Mouse (Mus musculus): ENCODE measurements at regions not wholly inside any gene's neighbourhood (a gene's known extent, or its start where the extent isn't known, plus 50 kb on each side); places are given as distances from the start of the nearest gene placed in this dataset.

GRCm38 (mm10) chrX:121301915-121302314, 989.0 kb upstream of the H2afb3 start:
- Histone ChIP-seq H3K9ac (ENCODE audit: low read depth, low read length) (no peak overlapping the region), H3K27ac (ENCODE audit: low read depth, low read length) (no peak overlapping the region), H3K9me3 (ENCODE audit: control insufficient read depth, low read length) (no peaks in the 10 kb centered on the region), H3K27me3 (ENCODE audit: control insufficient read depth, insufficient read depth, low read length) (no peaks in the 10 kb centered on the region), H3K36me3 (ENCODE audit: control insufficient read depth, insufficient read depth, low read length) (no peaks in the 10 kb centered on the region), H3K4me2 (replicated peaks; ENCODE audit: low read depth, low read length) (no peak overlapping the region), H3K4me3 (ENCODE audit: low read length) (no peak overlapping the region), H3K4me1 (ENCODE audit: control insufficient read depth, insufficient read depth, low read length) (no peaks in the 10 kb centered on the region)
- ATAC-seq (ENCODE audit: low FRiP score, low TSS enrichment) = no peak
- WGBS = 49% methylated on average over 6 of the region's 6 CpGs

GRCm38 (mm10) chrX:121291239-121291638, 978.3 kb upstream of the H2afb3 start:
- Histone ChIP-seq H3K4me2 (replicated peaks; ENCODE audit: low read depth, low read length) (no peak overlapping the region), H3K4me3 (ENCODE audit: low read length) (no peak overlapping the region), H3K27me3 (ENCODE audit: control insufficient read depth, insufficient read depth, low read length) (no peaks in the 10 kb centered on the region), H3K9me3 (ENCODE audit: control insufficient read depth, low read length) (no peaks in the 10 kb centered on the region), H3K9ac (ENCODE audit: low read depth, low read length) (no peak overlapping the region), H3K27ac (ENCODE audit: low read depth, low read length) (no peak overlapping the region), H3K4me1 (ENCODE audit: control insufficient read depth, insufficient read depth, low read length) (no peaks in the 10 kb centered on the region), H3K36me3 (ENCODE audit: control insufficient read depth, insufficient read depth, low read length) (no peaks in the 10 kb centered on the region)
- no peak for ATAC-seq (ENCODE audit: low FRiP score, low TSS enrichment)

GRCm38 (mm10) chrX:121270071-121270470, 957.2 kb upstream of the H2afb3 start:
- Histone ChIP-seq H3K4me1 (ENCODE audit: control insufficient read depth, insufficient read depth, low read length) (no peaks in the 10 kb centered on the region), H3K27me3 (ENCODE audit: control insufficient read depth, insufficient read depth, low read length) (no peaks in the 10 kb centered on the region), H3K9me3 (ENCODE audit: control insufficient read depth, low read length) (no peaks in the 10 kb centered on the region), H3K9ac (ENCODE audit: low read depth, low read length) (no peak overlapping the region), H3K36me3 (ENCODE audit: control insufficient read depth, insufficient read depth, low read length) (no peaks in the 10 kb centered on the region), H3K4me3 (ENCODE audit: low read length) (no peak overlapping the region), H3K27ac (ENCODE audit: low read depth, low read length) (no peak overlapping the region), H3K4me2 (replicated peaks; ENCODE audit: low read depth, low read length) (no peak overlapping the region)
- ATAC-seq (ENCODE audit: low FRiP score, low TSS enrichment) = no peak

DNA sequence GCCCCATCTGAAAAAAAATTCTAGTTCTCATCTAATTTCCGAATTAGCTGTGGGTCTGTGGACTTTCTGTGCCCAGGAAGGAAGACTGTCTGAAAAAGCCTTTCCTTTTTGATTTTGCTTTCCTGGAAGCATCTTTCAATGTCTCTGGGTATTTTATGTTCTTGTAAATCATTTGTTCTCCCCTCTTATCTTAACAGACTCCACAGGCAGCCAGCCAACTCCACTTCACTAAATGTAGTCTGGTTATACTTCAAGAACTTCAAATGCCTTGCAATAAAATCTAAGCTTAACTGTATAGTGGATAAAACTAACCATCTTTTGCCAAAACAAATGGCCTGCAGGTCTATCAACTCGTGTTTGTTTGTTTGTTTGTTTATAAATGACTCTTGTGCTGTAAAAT, 956.7 kb upstream of the H2afb3 start:
- no peaks in the 10 kb centered on the region for H3K36me3 ChIP-seq (ENCODE audit: control insufficient read depth, insufficient read depth, low read length)
- WGBS = 38% methylated on average over 2 of the region's 2 CpGs
- H3K4me2 ChIP-seq (replicated peaks; ENCODE audit: low read depth, low read length) = no peak overlapping the region
- H3K9me3 ChIP-seq (ENCODE audit: control insufficient read depth, low read length) = no peaks in the 10 kb centered on the region
- no peak overlapping the region for H3K4me3 ChIP-seq (ENCODE audit: low read length)
- no peak for ATAC-seq (ENCODE audit: low FRiP score, low TSS enrichment)
- no peaks in the 10 kb centered on the region for H3K27me3 ChIP-seq (ENCODE audit: control insufficient read depth, insufficient read depth, low read length)
- H3K4me1 ChIP-seq (ENCODE audit: control insufficient read depth, insufficient read depth, low read length) = no peaks in the 10 kb centered on the region
- no peak overlapping the region for H3K9ac ChIP-seq (ENCODE audit: low read depth, low read length)
- H3K27ac ChIP-seq (ENCODE audit: low read depth, low read length) = no peak overlapping the region

- Histone ChIP-seq H3K4me3 (ENCODE audit: low read length) (no peak overlapping the region), H3K9ac (ENCODE audit: low read depth, low read length) (no peak overlapping the region), H3K27me3 (ENCODE audit: control insufficient read depth, insufficient read depth, low read length) (no peaks in the 10 kb centered on the region), H3K9me3 (ENCODE audit: control insufficient read depth, low read length) (no peaks in the 10 kb centered on the region), H3K4me1 (ENCODE audit: control insufficient read depth, insufficient read depth, low read length) (no peaks in the 10 kb centered on the region), H3K27ac (ENCODE audit: low read depth, low read length) (no peak overlapping the region), H3K4me2 (replicated peaks; ENCODE audit: low read depth, low read length) (no peak overlapping the region), H3K36me3 (ENCODE audit: control insufficient read depth, insufficient read depth, low read length) (no peaks in the 10 kb centered on the region)
- ATAC-seq (ENCODE audit: low FRiP score, low TSS enrichment) = peak; percentile 78; the same call in 1 of the 2 replicates
- 49% methylated on average over 3 of the region's 3 CpGs for WGBS
Observed at GRCm38 (mm10) chrX:121232142-121233000, 919.5 kb upstream of the H2afb3 start.

Measured in kidney, embryonic 14.5 days (tissue).